Mouse (Mus musculus) monocyte, adult 59 days (primary cell): ENCODE measurements around the gene Cdca4. TPM values are rescaled to one million over a fixed set of nuclear protein-coding genes. Genes with fewer than 3 reads are reported as not detected.

Experiments used
- total RNA-seq, 2 experiments: library from RNA; stranded (reverse); gene quantifications; one replicate each; pipeline ENCODE4 v1.2.4; 2023

The Cdca4 gene
- total RNA-seq = 10 to 100 TPM; 16.6 to 17.5 TPM

GRCm38 (mm10) chr12:112829244-112829864 lies at the start of gene Cdca4:
TSS of gene Cdca4 (minus strand) at chr12:112829423.

DNA sequence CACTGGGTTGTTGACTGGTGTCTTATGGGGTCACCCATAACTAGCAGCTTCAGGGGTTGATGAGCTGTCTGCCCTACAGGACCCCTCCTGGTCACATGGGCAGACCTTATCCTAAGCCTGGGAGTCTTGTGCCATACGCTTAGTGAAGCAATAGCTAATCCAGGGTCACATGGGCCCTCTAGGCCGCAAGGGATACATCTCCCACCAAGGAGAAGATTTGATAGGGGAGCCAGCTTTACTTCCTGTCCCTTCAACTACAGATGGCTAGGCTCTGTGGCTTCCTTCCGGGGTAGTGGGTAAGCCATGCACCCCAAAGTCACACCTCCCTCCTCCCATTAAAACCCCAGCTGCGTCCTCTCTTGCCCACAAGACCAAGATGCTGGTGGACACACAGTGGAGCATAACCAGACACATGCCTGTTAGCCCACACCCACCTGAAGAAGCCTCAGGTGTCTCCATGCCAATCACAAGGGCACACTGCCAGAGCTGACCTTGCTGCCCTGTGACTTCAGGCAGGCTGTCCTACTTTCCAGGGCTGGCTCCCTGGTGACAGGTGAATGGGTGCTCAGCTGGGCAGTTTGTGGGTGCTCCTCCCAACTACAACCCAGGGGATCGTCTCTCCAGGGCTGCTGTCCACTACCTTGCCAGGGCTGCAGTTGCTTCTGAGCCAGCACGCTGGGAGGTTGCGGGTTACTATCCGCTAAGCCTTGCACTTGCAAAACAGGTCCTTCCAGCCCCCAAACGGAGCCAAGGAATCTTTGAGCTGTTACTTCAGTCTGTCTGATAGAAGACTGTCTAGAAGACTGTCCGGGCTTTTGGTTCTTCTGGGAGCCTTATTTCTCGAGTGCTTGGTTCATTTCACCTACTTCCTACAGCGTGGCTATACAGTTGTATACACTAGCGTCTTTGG lies 39.2 kb upstream of the Cdca4 start, which contains the start of gene Gpr132:
TSS of gene Gpr132 (minus strand) at position 51 of the 910 bp plus-strand sequence.

DNA sequence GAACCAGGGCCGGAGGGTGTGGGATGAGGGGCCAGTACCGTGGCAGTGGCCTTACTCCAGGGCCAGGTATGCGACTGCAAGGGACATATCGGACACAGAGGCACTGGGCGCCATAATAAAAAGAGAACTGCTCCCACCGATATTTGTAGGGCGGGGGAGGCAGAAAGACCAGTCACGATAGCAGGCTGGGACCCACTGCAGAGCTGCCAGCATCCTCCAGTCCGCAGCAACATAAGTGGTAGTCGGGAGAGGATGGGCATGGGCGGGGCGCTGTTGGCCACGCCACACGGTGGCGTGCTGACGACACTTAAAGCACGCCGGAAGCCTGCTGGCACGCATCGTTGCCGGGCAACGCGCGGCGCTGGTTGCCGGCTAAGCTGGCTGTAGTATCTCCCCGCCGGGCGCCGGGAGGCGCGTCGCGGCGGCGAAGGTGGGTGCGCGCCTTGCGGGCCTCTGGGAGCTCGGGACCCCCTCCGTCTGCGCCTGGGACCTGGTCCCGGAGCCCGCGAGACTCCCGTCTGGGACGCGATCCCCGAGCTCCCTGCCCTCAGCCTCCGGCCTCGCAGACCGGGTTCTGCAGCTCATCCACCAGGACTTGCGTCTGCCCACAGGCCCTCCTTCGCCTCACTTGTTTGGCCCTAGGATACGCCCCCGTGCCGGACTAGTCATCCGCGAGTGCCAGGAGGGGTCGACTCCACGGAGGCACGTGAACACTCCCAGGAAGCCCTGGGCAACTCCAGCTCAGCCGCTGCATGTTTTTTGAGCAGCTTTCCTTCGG lies 20.4 kb downstream of the Cdca4 start, which contains the start of gene Clba1:
TSS of gene Clba1 (plus strand) at position 351 of the 778 bp plus-strand sequence.

GRCm38 (mm10) chr12:112801864-112802846 lies 27.1 kb downstream of the Cdca4 start, which contains the start of gene Ahnak2:
TSS of gene Ahnak2 (minus strand) at chr12:112802657.

Other genes with a start within 250 kb of the Cdca4 start
- gene Inf2, start 240.6 kb downstream of the Cdca4 start, total RNA-seq = 100 to 1,000 TPM; 111 TPM
- gene Adssl1, start 209.4 kb downstream of the Cdca4 start, total RNA-seq = 100 to 1,000 TPM in 1 of 2 experiments, 10 to 100 TPM in 1; 98.8 to 102 TPM
- gene Siva1, start 184.7 kb downstream of the Cdca4 start, total RNA-seq = 10 to 100 TPM; 39.1 to 43.4 TPM
- gene Akt1, start 154.5 kb downstream of the Cdca4 start, total RNA-seq = 100 to 1,000 TPM; 265 to 273 TPM
- gene Zbtb42, start 150.6 kb downstream of the Cdca4 start, total RNA-seq = 10 to 100 TPM; 12.0 to 14.5 TPM
- 1 to 10 TPM in 1 of 2 experiments, under 1 TPM in 1; 0.68 to 2.7 TPM for gene Cep170b, start 109.0 kb downstream of the Cdca4 start, total RNA-seq
- 1,000 to 10,000 TPM; 1,046 to 1,124 TPM for gene Pld4, start 68.8 kb downstream of the Cdca4 start, total RNA-seq
- 1 to 10 TPM; 4.4 to 5.4 TPM for gene Ahnak2, start 26.8 kb downstream of the Cdca4 start, total RNA-seq
- 1 to 10 TPM; 1.5 to 2.5 TPM for gene Clba1, start 20.5 kb downstream of the Cdca4 start, total RNA-seq
- 100 to 1,000 TPM; 208 to 247 TPM for gene Gpr132, start 38.8 kb upstream of the Cdca4 start, total RNA-seq
- gene Jag2, start 100.4 kb upstream of the Cdca4 start, total RNA-seq = 1 to 10 TPM; 3.6 to 4.5 TPM
- 10 to 100 TPM; 11.6 to 13.5 TPM for gene Nudt14, start 112.7 kb upstream of the Cdca4 start, total RNA-seq
- 1 to 10 TPM; 3.8 to 4.5 TPM for gene Btbd6, start 147.1 kb upstream of the Cdca4 start, total RNA-seq
- gene Brf1, start 171.3 kb upstream of the Cdca4 start, total RNA-seq = 100 to 1,000 TPM in 1 of 2 experiments, 10 to 100 TPM in 1; 93.0 to 106 TPM
- gene Pacs2, start 185.1 kb upstream of the Cdca4 start, total RNA-seq = 100 to 1,000 TPM; 145 to 154 TPM
- gene Tex22, start 245.1 kb upstream of the Cdca4 start, total RNA-seq = 1 to 10 TPM; 1.4 to 2.2 TPM